14 mouse cellular contexts compared by ENCODE assay signal in the genomic region with DNA sequence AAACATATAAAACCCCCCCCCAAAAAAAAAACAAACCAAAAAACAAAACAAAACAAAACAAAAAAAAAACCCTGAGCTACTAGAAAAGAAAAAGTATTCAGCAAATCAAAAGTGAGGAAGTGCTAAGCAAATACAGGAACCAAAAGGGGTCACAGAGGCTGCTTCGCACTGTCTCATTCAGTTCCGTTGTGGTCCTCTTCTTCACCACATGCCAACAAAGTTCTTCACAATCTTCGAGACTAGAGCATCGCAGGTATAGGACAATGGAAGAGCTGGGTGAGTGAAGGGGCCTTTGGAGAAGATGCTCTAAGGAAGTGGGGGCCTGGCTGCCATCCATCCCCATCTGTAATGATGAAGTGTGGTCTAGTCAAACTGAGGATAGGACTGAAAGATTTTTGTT. TPM values are rescaled to one million over a fixed set of nuclear protein-coding genes. Genes with fewer than 3 reads are reported as not detected.
DNase-seq lines count a peak whose midpoint lies in the region; ATAC-seq and TF ChIP-seq lines count a peak whose summit lies in the region.
"Had no signal": no experiment of that assay in that cellular context is flagged by ENCODE, and none has a peak within 500 bp of the region (broad histone marks: within the 10 kb centered on the region; RNA-seq: fewer than 3 reads in every experiment).

No protein-coding gene starts in this region.

- no peak for TF ChIP-seq POLR2A in liver, adult 2 months (IDR thresholded peaks at IDR 0.05; ENCODE audit: extremely low read depth, insufficient read depth, low read length)

- H3K27ac ChIP-seq in liver, adult 2 months (replicated peaks; ENCODE audit: insufficient read depth, low read depth, low read length) = peak overlapping the region; percentile 54; the same call in 1 of the 2 replicates
- H3K27ac ChIP-seq in liver, embryonic 12.5 days = no peak overlapping the region
- no peak overlapping the region for H3K27ac ChIP-seq in stomach, postnatal 0 days (replicated peaks)
- H3K27ac ChIP-seq: embryonic facial prominence, embryonic 13.5 days had no signal

- H3K9me3 ChIP-seq in liver, embryonic 12.5 days (replicated peaks) = no peaks in the 10 kb centered on the region
- H3K9me3 ChIP-seq in stomach, postnatal 0 days (ENCODE audit: control insufficient read depth, low read length) = no peaks in the 10 kb centered on the region
- H3K9me3 ChIP-seq: embryonic facial prominence, embryonic 13.5 days had no signal

- no peaks in the 10 kb centered on the region for H3K79me2 ChIP-seq in liver, adult 2 months (ENCODE audit: control insufficient read depth, insufficient read depth, low read length)

- no peaks in the 10 kb centered on the region for H3K36me3 ChIP-seq in liver, adult 2 months (ENCODE audit: control insufficient read depth, insufficient read depth, low read length)
- H3K36me3 ChIP-seq in liver, embryonic 12.5 days = no peaks in the 10 kb centered on the region
- H3K36me3 ChIP-seq in stomach, postnatal 0 days (ENCODE audit: control insufficient read depth, insufficient read depth, low read length) = no peaks in the 10 kb centered on the region
- H3K36me3 ChIP-seq: embryonic facial prominence, embryonic 13.5 days had no signal

- H3K4me2 ChIP-seq in liver, embryonic 12.5 days = no peak overlapping the region
- H3K4me2 ChIP-seq in stomach, postnatal 0 days (replicated peaks; ENCODE audit: low read depth) = no peak overlapping the region
- H3K4me2 ChIP-seq: heart, embryonic 11.5 days had no signal

- no peak overlapping the region for H3K4me3 ChIP-seq in liver, adult 2 months (ENCODE audit: insufficient read depth, low read depth, low read length)
- no peak overlapping the region for H3K4me3 ChIP-seq in liver, embryonic 12.5 days
- no peak overlapping the region for H3K4me3 ChIP-seq in stomach, postnatal 0 days (ENCODE audit: low read depth, low read length)
- H3K4me3 ChIP-seq: embryonic facial prominence, embryonic 13.5 days had no signal

- WGBS in liver, adult 2 months = 69% methylated on average over 4 of the region's 4 CpGs
- 30% methylated on average over 4 of the region's 4 CpGs for WGBS in liver, embryonic 12.5 days (ENCODE audit: insufficient replicate concordance)
- 76% methylated on average over 4 of the region's 4 CpGs for WGBS in stomach, postnatal 0 days

- TF ChIP-seq EP300 in stomach, postnatal 0 days (optimal IDR thresholded peaks at IDR 0.05) = no peak

- no peak for TF ChIP-seq CTCF in liver, adult 2 months (IDR thresholded peaks at IDR 0.05; ENCODE audit: low read depth, low read length)
- TF ChIP-seq CTCF in stomach, postnatal 0 days (IDR thresholded peaks at IDR 0.05; ENCODE audit: low read depth) = no peak

- H3K27me3 ChIP-seq in liver, adult 2 months (ENCODE audit: control insufficient read depth, insufficient read depth, low read length) = no peaks in the 10 kb centered on the region
- H3K27me3 ChIP-seq in liver, embryonic 12.5 days (replicated peaks) = no peaks in the 10 kb centered on the region
- H3K27me3 ChIP-seq in stomach, postnatal 0 days (ENCODE audit: control insufficient read depth, insufficient read depth, low read length) = no peaks in the 10 kb centered on the region
- H3K27me3 ChIP-seq: embryonic facial prominence, embryonic 13.5 days; Patski had no signal

- DNase-seq in liver, adult 2 months (ENCODE audit: extremely low read depth, low read depth, low spot score) = no peak
- peak; percentile 29 to 58 for DNase-seq in monocyte, adult 2 months (ENCODE audit: low read depth in 1 of 2, low spot score in 2 of 2)
- DNase-seq in thymus, postnatal 14 days = peak; percentile 58
- no peak for DNase-seq in stomach, postnatal 0 days (ENCODE audit: low spot score)
- no peak for DNase-seq in embryo, embryonic 10 days (ENCODE audit: low spot score)
- DNase-seq: forebrain, postnatal 0 days had no signal

- no peak for ATAC-seq in liver, embryonic 12.5 days
- ATAC-seq in activated CD4-positive, CD25-positive, alpha-beta regulatory T cell, adult 4 months = peak; percentile 11
- no peak for ATAC-seq in stomach, postnatal 0 days (ENCODE audit: low FRiP score, low TSS enrichment)
- ATAC-seq: forebrain, postnatal 0 days; Patski had no signal

- H3K4me1 ChIP-seq in liver, adult 2 months (ENCODE audit: control insufficient read depth, insufficient read depth, low read length) = peaks cover 1% of the 10 kb centered on the region; the same call in 1 of the 2 replicates
- peaks cover 11% of the 10 kb centered on the region for H3K4me1 ChIP-seq in liver, embryonic 12.5 days
- H3K4me1 ChIP-seq in stomach, postnatal 0 days (replicated peaks; ENCODE audit: control insufficient read depth, insufficient read depth) = no peaks in the 10 kb centered on the region
- H3K4me1 ChIP-seq: embryonic facial prominence, embryonic 13.5 days had no signal

- H3K9ac ChIP-seq in liver, adult 2 months (ENCODE audit: low read depth, low read length) = no peak overlapping the region; the same call in 1 of the 2 replicates
- no peak overlapping the region for H3K9ac ChIP-seq in liver, embryonic 12.5 days
- H3K9ac ChIP-seq in stomach, postnatal 0 days (ENCODE audit: low read length) = no peak overlapping the region
- H3K9ac ChIP-seq: embryonic facial prominence, embryonic 13.5 days; forebrain, postnatal 0 days had no signal

RNA-seq across cellular contexts. Expression of gene Lpxn, which starts 2.4 kb away (rescaled TPM):
- 2.6 and 4.4 TPM in 2 replicates for total RNA-seq in liver, adult 2 months (2014; rRNA removed)
- polyA plus RNA-seq in liver, adult 2 months (2012; rRNA removed) = 0.92 and 1.2 TPM in 2 replicates
- polyA plus RNA-seq in liver, embryonic 12.5 days (2016; fragmentation: Nextera tagmentation; extraction: Ambion mirVana) = 1.3 and 1.4 TPM in 2 replicates
- polyA plus RNA-seq in activated CD4-positive, CD25-positive, alpha-beta regulatory T cell, adult 4 months (2017; shearing (Covaris generic)) = 100 to 1,000 TPM; 242 to 258 TPM
- 1.5 and 1.7 TPM in 2 replicates for polyA plus RNA-seq in stomach, postnatal 0 days (2015; fragmentation: Nextera tagmentation; extraction: Ambion mirVana)

RNA-seq across cellular contexts. Expression of gene Zfp91, which starts 2.5 kb away (rescaled TPM):
- total RNA-seq in liver, adult 2 months (2014; rRNA removed) = 35.2 and 38.7 TPM in 2 replicates
- polyA plus RNA-seq in liver, adult 2 months (2012; rRNA removed) = 11.8 and 12.3 TPM in 2 replicates
- polyA plus RNA-seq in liver, embryonic 12.5 days (2016; fragmentation: Nextera tagmentation; extraction: Ambion mirVana) = 11.6 and 12.4 TPM in 2 replicates
- 10 to 100 TPM; 17.1 to 17.2 TPM for polyA plus RNA-seq in activated CD4-positive, CD25-positive, alpha-beta regulatory T cell, adult 4 months (2017; shearing (Covaris generic))
- polyA plus RNA-seq in stomach, postnatal 0 days (2015; fragmentation: Nextera tagmentation; extraction: Ambion mirVana) = 8.6 and 8.9 TPM in 2 replicates

RNA-seq across cellular contexts. Expression of gene Cntf, which starts 33.0 kb away (rescaled TPM):
- 1.4 and 3.0 TPM in 2 replicates for total RNA-seq in liver, adult 2 months (2014; rRNA removed)
- polyA plus RNA-seq in liver, adult 2 months (2012; rRNA removed) = 0.66 TPM in 2 replicates
- 1.0 and 1.1 TPM in 2 replicates for polyA plus RNA-seq in liver, embryonic 12.5 days (2016; fragmentation: Nextera tagmentation; extraction: Ambion mirVana)
- 1 to 10 TPM; 2.1 to 3.0 TPM for polyA plus RNA-seq in activated CD4-positive, CD25-positive, alpha-beta regulatory T cell, adult 4 months (2017; shearing (Covaris generic))
- polyA plus RNA-seq in stomach, postnatal 0 days (2015; fragmentation: Nextera tagmentation; extraction: Ambion mirVana) = 0.55 and 0.61 TPM in 2 replicates
- polyA plus RNA-seq: intestine, embryonic 14.5 days had no signal

RNA-seq across cellular contexts. Expression of gene Gm5244, which starts 48.1 kb away (rescaled TPM):
- not detected in 2 replicates for total RNA-seq in liver, adult 2 months (2014; rRNA removed)
- polyA plus RNA-seq in liver, adult 2 months (2012; rRNA removed) = not detected in 2 replicates
- not detected in 2 replicates for polyA plus RNA-seq in liver, embryonic 12.5 days (2016; fragmentation: Nextera tagmentation; extraction: Ambion mirVana)
- not detected for polyA plus RNA-seq in activated CD4-positive, CD25-positive, alpha-beta regulatory T cell, adult 4 months (2017; shearing (Covaris generic))
- polyA plus RNA-seq in stomach, postnatal 0 days (2015; fragmentation: Nextera tagmentation; extraction: Ambion mirVana) = not detected in 2 replicates
- total RNA-seq: forebrain, postnatal 0 days; left cerebral cortex, postnatal 10 days; megakaryocyte progenitor cell, adult 5-6 weeks had no signal
- polyA plus RNA-seq: embryonic facial prominence, embryonic 13.5 days; forebrain, postnatal 0 days; heart, embryonic 11.5 days; intestine, embryonic 14.5 days; Patski had no signal

RNA-seq across cellular contexts. Expression of gene Olfr1444, which starts 58.7 kb away (rescaled TPM):
- not detected in 2 replicates for total RNA-seq in liver, adult 2 months (2014; rRNA removed)
- not detected in 2 replicates for polyA plus RNA-seq in liver, adult 2 months (2012; rRNA removed)
- not detected in 2 replicates for polyA plus RNA-seq in liver, embryonic 12.5 days (2016; fragmentation: Nextera tagmentation; extraction: Ambion mirVana)
- under 1 TPM; 0.19 to 0.25 TPM for polyA plus RNA-seq in activated CD4-positive, CD25-positive, alpha-beta regulatory T cell, adult 4 months (2017; shearing (Covaris generic))
- polyA plus RNA-seq in stomach, postnatal 0 days (2015; fragmentation: Nextera tagmentation; extraction: Ambion mirVana) = not detected in 2 replicates
- total RNA-seq: forebrain, postnatal 0 days; left cerebral cortex, postnatal 10 days; megakaryocyte progenitor cell, adult 5-6 weeks had no signal
- polyA plus RNA-seq: embryonic facial prominence, embryonic 13.5 days; forebrain, postnatal 0 days; heart, embryonic 11.5 days; intestine, embryonic 14.5 days; Patski had no signal

Comparison
In these comparisons a context has a peak if more than half of its experiments do, and no peak if none do; other contexts are left out.
1. DNase-seq: peak in monocyte, adult 2 months (2 of 2) and thymus, postnatal 14 days (single experiment); none in liver, adult 2 months (single experiment), stomach, postnatal 0 days (single experiment) and embryo, embryonic 10 days (single experiment).
2. RNA of gene Lpxn, which starts 2.4 kb away (polyA plus RNA-seq): 242 to 258 TPM in activated CD4-positive, CD25-positive, alpha-beta regulatory T cell, adult 4 months; 1.5 to 1.7 TPM in stomach, postnatal 0 days, 1.3 to 1.4 TPM in liver, embryonic 12.5 days and 0.92 to 1.2 TPM in liver, adult 2 months; every median in the first group is over 10 times any median in the second.